Mouse (Mus musculus): ENCODE data around the gene Cab39l. TPM values are rescaled to one million over a fixed set of nuclear protein-coding genes. Genes with fewer than 3 reads are reported as not detected.

Gene Cab39l
- polyA plus RNA-seq, 2 experiments = 8.4 to 30.0 TPM

- 57% methylated on average over 4 of the region's 4 CpGs for WGBS (ENCODE audit: insufficient replicate concordance)
- TF ChIP-seq EP300 (IDR thresholded peaks at IDR 0.05; ENCODE audit: low read depth) = no peak
- TF ChIP-seq CTCF (IDR thresholded peaks at IDR 0.05; ENCODE audit: low read depth) = no peak
- Histone ChIP-seq H3K27me3 (ENCODE audit: control insufficient read depth, insufficient read depth, low read length) (no peaks in the 10 kb centered on the region), H3K4me3 (ENCODE audit: insufficient read depth in 1 of 2, low read depth in 2 of 2, low read length in 2 of 2) (no peak overlapping the region), H3K9me3 (ENCODE audit: control insufficient read depth, low read length) (no peaks in the 10 kb centered on the region), H3K36me3 (replicated peaks; ENCODE audit: control insufficient read depth, insufficient read depth, low read depth) (no peaks in the 10 kb centered on the region), H3K27ac (no peak overlapping the region), H3K9ac (replicated peaks) (no peak overlapping the region), H3K4me1 (replicated peaks; ENCODE audit: control insufficient read depth in 2 of 2, insufficient read depth in 2 of 2, low read length in 1 of 2) (0 out of 4 replicates have a peak, but pooled peaks cover 0 to 2% of the 10 kb centered on the region in 2 experiments), H3K4me2 (ENCODE audit: low read depth) (no peak overlapping the region)
- DNase-seq (ENCODE audit: low read depth in 3 of 3, low spot score in 3 of 3) (no peak), ATAC-seq (ENCODE audit: insufficient read depth) (no peak)
These were observed 51.6 kb downstream of the Cab39l start for GRCm38 (mm10) chr14:59492376-59492775.

- no peak for TF ChIP-seq EP300 (IDR thresholded peaks at IDR 0.05; ENCODE audit: low read depth)
- TF ChIP-seq CTCF (IDR thresholded peaks at IDR 0.05; ENCODE audit: low read depth) = no peak
- Histone ChIP-seq H3K9me3 (ENCODE audit: control insufficient read depth, low read length) (no peaks in the 10 kb centered on the region), H3K4me1 (replicated peaks; ENCODE audit: control insufficient read depth in 2 of 2, insufficient read depth in 2 of 2, low read length in 1 of 2) (0 out of 4 replicates have a peak, but pooled peaks cover 0 to 2% of the 10 kb centered on the region in 2 experiments), H3K36me3 (replicated peaks; ENCODE audit: control insufficient read depth, insufficient read depth, low read depth) (no peaks in the 10 kb centered on the region), H3K9ac (replicated peaks) (no peak overlapping the region), H3K4me3 (ENCODE audit: insufficient read depth in 1 of 2, low read depth in 2 of 2, low read length in 2 of 2) (no peak overlapping the region), H3K27me3 (ENCODE audit: control insufficient read depth, insufficient read depth, low read length) (no peaks in the 10 kb centered on the region), H3K27ac (no peak overlapping the region), H3K4me2 (ENCODE audit: low read depth) (no peak overlapping the region)
- ATAC-seq (ENCODE audit: insufficient read depth) = no peak
- WGBS (ENCODE audit: insufficient replicate concordance) = 81% methylated on average over 5 of the region's 5 CpGs
- DNase-seq (ENCODE audit: low read depth in 3 of 3, low spot score in 3 of 3) = no peak
These were observed 57.2 kb downstream of the Cab39l start for GRCm38 (mm10) chr14:59497928-59498327.

- 70% methylated on average over 8 of the region's 8 CpGs for WGBS (ENCODE audit: insufficient replicate concordance)
- no peaks in the 10 kb centered on the region for H3K4me1 ChIP-seq (replicated peaks; ENCODE audit: control insufficient read depth in 2 of 2, insufficient read depth in 2 of 2, low read length in 1 of 2)
- no peak for TF ChIP-seq CTCF (IDR thresholded peaks at IDR 0.05; ENCODE audit: low read depth)
- TF ChIP-seq EP300 (IDR thresholded peaks at IDR 0.05; ENCODE audit: low read depth) = no peak
- H3K9ac ChIP-seq (replicated peaks) = no peak overlapping the region
- H3K9me3 ChIP-seq (ENCODE audit: control insufficient read depth, low read length) = no peaks in the 10 kb centered on the region
- no peak for ATAC-seq (ENCODE audit: insufficient read depth)
- DNase-seq (ENCODE audit: low read depth in 3 of 3, low spot score in 3 of 3) = no peak
- no peaks in the 10 kb centered on the region for H3K27me3 ChIP-seq (ENCODE audit: control insufficient read depth, insufficient read depth, low read length)
- H3K4me2 ChIP-seq (ENCODE audit: low read depth) = no peak overlapping the region
- no peak overlapping the region for H3K4me3 ChIP-seq (ENCODE audit: insufficient read depth in 1 of 2, low read depth in 2 of 2, low read length in 2 of 2)
- H3K36me3 ChIP-seq (replicated peaks; ENCODE audit: control insufficient read depth, insufficient read depth, low read depth) = no peaks in the 10 kb centered on the region; the same call in 1 of the 2 replicates
- no peak overlapping the region for H3K27ac ChIP-seq
These were observed 64.1 kb downstream of the Cab39l start for GRCm38 (mm10) chr14:59504831-59505230.

GRCm38 (mm10) chr14:59506139-59506538 lies 65.4 kb downstream of the Cab39l start:
- WGBS (ENCODE audit: insufficient replicate concordance) = 72% methylated on average over 4 of the region's 4 CpGs
- no peak overlapping the region for H3K4me3 ChIP-seq (ENCODE audit: insufficient read depth in 1 of 2, low read depth in 2 of 2, low read length in 2 of 2)

GRCm38 (mm10) chr14:59513922-59514444 lies 73.2 kb downstream of the Cab39l start:
- H3K9ac ChIP-seq (replicated peaks) = no peak overlapping the region
- H3K4me2 ChIP-seq (ENCODE audit: low read depth) = no peak overlapping the region
- no peak for ATAC-seq (ENCODE audit: insufficient read depth)
- H3K4me3 ChIP-seq (ENCODE audit: insufficient read depth in 1 of 2, low read depth in 2 of 2, low read length in 2 of 2) = no peak overlapping the region
- TF ChIP-seq EP300 (IDR thresholded peaks at IDR 0.05; ENCODE audit: low read depth) (no peak), CTCF (IDR thresholded peaks at IDR 0.05; ENCODE audit: low read depth) (no peak)
- 81% methylated on average over 6 of the region's 6 CpGs for WGBS (ENCODE audit: insufficient replicate concordance)
- H3K27ac ChIP-seq = no peak overlapping the region
- no peaks in the 10 kb centered on the region for H3K36me3 ChIP-seq (replicated peaks; ENCODE audit: control insufficient read depth, insufficient read depth, low read depth)
- no peaks in the 10 kb centered on the region for H3K4me1 ChIP-seq (replicated peaks; ENCODE audit: control insufficient read depth in 2 of 2, insufficient read depth in 2 of 2, low read length in 1 of 2)
- H3K27me3 ChIP-seq (ENCODE audit: control insufficient read depth, insufficient read depth, low read length) = no peaks in the 10 kb centered on the region
- DNase-seq (ENCODE audit: low read depth in 3 of 3, low spot score in 3 of 3) = no peak
- H3K9me3 ChIP-seq (ENCODE audit: control insufficient read depth, low read length) = no peaks in the 10 kb centered on the region

More at GRCm38 (mm10) chr14:59506139-59506538, 65.4 kb downstream of the Cab39l start:
- H3K4me1 ChIP-seq (replicated peaks; ENCODE audit: control insufficient read depth in 2 of 2, insufficient read depth in 2 of 2, low read length in 1 of 2) = no peaks in the 10 kb centered on the region
- DNase-seq (ENCODE audit: low read depth in 3 of 3, low spot score in 3 of 3) = no peak
- no peak for TF ChIP-seq EP300 (IDR thresholded peaks at IDR 0.05; ENCODE audit: low read depth)
- TF ChIP-seq CTCF (IDR thresholded peaks at IDR 0.05; ENCODE audit: low read depth) = no peak
- no peak overlapping the region for H3K9ac ChIP-seq (replicated peaks)
- no peaks in the 10 kb centered on the region for H3K27me3 ChIP-seq (ENCODE audit: control insufficient read depth, insufficient read depth, low read length)
- no peak overlapping the region for H3K27ac ChIP-seq
- H3K4me2 ChIP-seq (ENCODE audit: low read depth) = no peak overlapping the region
- ATAC-seq (ENCODE audit: insufficient read depth) = no peak
- H3K9me3 ChIP-seq (ENCODE audit: control insufficient read depth, low read length) = no peaks in the 10 kb centered on the region
- no peaks in the 10 kb centered on the region; the same call in 1 of the 2 replicates for H3K36me3 ChIP-seq (replicated peaks; ENCODE audit: control insufficient read depth, insufficient read depth, low read depth)

Measured in liver, embryonic 14.5 days (tissue).